Mouse (Mus musculus): ENCODE measurements around the gene Snhg11.
A peak's percentile ranks its signal among the peaks of the same experiment; 100 is the strongest.

- TF ChIP-seq ZC3H11A (IDR thresholded peaks at IDR 0.05; ENCODE audit: borderline replicate concordance, low read depth, low read length) (no peak), ZNF384 (IDR thresholded peaks at IDR 0.05; ENCODE audit: low read depth, low read length) (no peak), CHD2 (IDR thresholded peaks at IDR 0.05; ENCODE audit: low read depth, low read length) (no peak), MAFK (IDR thresholded peaks at IDR 0.05; ENCODE audit: insufficient read depth, low read depth, low read length) (no peak), HCFC1 (IDR thresholded peaks at IDR 0.05; ENCODE audit: borderline replicate concordance, insufficient read depth, low read length) (0 out of 2 replicates have a peak, but pooled peaks have one; percentile 25)
Observed at GRCm38 (mm10) chr2:158347868-158348267, 27.6 kb upstream of the Snhg11 start.

Data from ES-E14 (cell line).